Mouse (Mus musculus): Measurements from ENCODE around the gene Sbno2. TPM values are rescaled to one million over a fixed set of nuclear protein-coding genes. Genes with fewer than 3 reads are reported as not detected.

Gene Sbno2
- polyA plus RNA-seq, 1 experiment from 2014 or later: 14.8 TPM

GRCm38 (mm10) chr10:80116927-80117691, 11.7 kb upstream of the Sbno2 start:
- H3K9me3 ChIP-seq: no peaks in the 10 kb centered on the region
- peak overlapping the region; percentile 95 for H3K4me3 ChIP-seq (replicated peaks)
- peak overlapping the region; percentile 86 for H3K9ac ChIP-seq
- no peak for ATAC-seq (ENCODE audit: insufficient read depth, low FRiP score, low read depth)
- peaks cover 39% of the 10 kb centered on the region for H3K4me1 ChIP-seq
- H3K36me3 ChIP-seq: peaks cover 16% of the 10 kb centered on the region; the same call in 1 of the 2 replicates
- peak overlapping the region; percentile 95 for H3K4me2 ChIP-seq
- H3K27me3 ChIP-seq (replicated peaks): no peaks in the 10 kb centered on the region
- H3K27ac ChIP-seq: peak overlapping the region; percentile 87
- 2% methylated on average over 30 of the region's 30 CpGs for WGBS

- Histone ChIP-seq H3K27me3 (replicated peaks) (no peaks in the 10 kb centered on the region), H3K36me3 (peaks cover 10% of the 10 kb centered on the region; the same call in 1 of the 2 replicates), H3K27ac (peak overlapping the region; percentile 87), H3K4me2 (peak overlapping the region; percentile 95), H3K9me3 (no peaks in the 10 kb centered on the region), H3K4me3 (replicated peaks) (peak overlapping the region; percentile 95), H3K9ac (peak overlapping the region; percentile 86; the same call in 1 of the 2 replicates), H3K4me1 (peaks cover 39% of the 10 kb centered on the region)
- ATAC-seq (ENCODE audit: insufficient read depth, low FRiP score, low read depth): no peak
- WGBS: 0% methylated on average over 27 of the region's 27 CpGs
These were observed 11.2 kb upstream of the Sbno2 start for GRCm38 (mm10) chr10:80116563-80116926.

GRCm38 (mm10) chr10:80115944-80116335, 10.6 kb upstream of the Sbno2 start:
- H3K9me3 ChIP-seq: no peaks in the 10 kb centered on the region
- peak overlapping the region; percentile 86 for H3K9ac ChIP-seq
- peak overlapping the region; percentile 95 for H3K4me3 ChIP-seq (replicated peaks)
- peak overlapping the region; percentile 87 for H3K27ac ChIP-seq
- peaks cover 39% of the 10 kb centered on the region for H3K4me1 ChIP-seq
- H3K27me3 ChIP-seq (replicated peaks): no peaks in the 10 kb centered on the region
- peak overlapping the region; percentile 95 for H3K4me2 ChIP-seq
- H3K36me3 ChIP-seq: peaks cover 6% of the 10 kb centered on the region; the same call in 1 of the 2 replicates
- under 1% methylated on average over 63 of the region's 63 CpGs for WGBS
- ATAC-seq (ENCODE audit: insufficient read depth, low FRiP score, low read depth): no peak

- peak within 1 kb of the TSS; percentile 94 for H3K27ac ChIP-seq
- H3K27me3 ChIP-seq (replicated peaks): no peaks in the 10 kb centered on the region
- under 1% methylated on average over 70 of the region's 70 CpGs for WGBS
- H3K36me3 ChIP-seq: peaks cover 6% of the 10 kb centered on the region; the same call in 1 of the 2 replicates
- no peaks in the 10 kb centered on the region for H3K9me3 ChIP-seq
- peak within 1 kb of the TSS; percentile 86 for H3K9ac ChIP-seq
- H3K4me2 ChIP-seq: peak within 1 kb of the TSS; percentile 95
- peaks cover 39% of the 10 kb centered on the region for H3K4me1 ChIP-seq
- H3K4me3 ChIP-seq (replicated peaks): peak within 1 kb of the TSS; percentile 95
- ATAC-seq (ENCODE audit: insufficient read depth, low FRiP score, low read depth): peak; percentile 98
These were observed 10.0 kb upstream of the Sbno2 start, which contains the start of gene Stk11 for GRCm38 (mm10) chr10:80115290-80115943. Gene Stk11, plus strand, starts transcription at chr10:80115803.

GRCm38 (mm10) chr10:80114341-80115284, 9.2 kb upstream of the Sbno2 start:
- H3K4me1 ChIP-seq: peaks cover 32% of the 10 kb centered on the region
- H3K9me3 ChIP-seq: no peaks in the 10 kb centered on the region
- H3K27me3 ChIP-seq (replicated peaks): no peaks in the 10 kb centered on the region
- peaks cover 6% of the 10 kb centered on the region; the same call in 1 of the 2 replicates for H3K36me3 ChIP-seq
- H3K4me3 ChIP-seq (replicated peaks): peak overlapping the region; percentile 95
- H3K27ac ChIP-seq: peak overlapping the region; percentile 94
- 4% methylated on average over 27 of the region's 27 CpGs for WGBS
- peak overlapping the region; percentile 57; the same call in 1 of the 2 replicates for H3K9ac ChIP-seq
- peak; percentile 61 for ATAC-seq (ENCODE audit: insufficient read depth, low FRiP score, low read depth)
- peak overlapping the region; percentile 73 for H3K4me2 ChIP-seq

GRCm38 (mm10) chr10:80107678-80108077, 2.3 kb upstream of the Sbno2 start:
- WGBS: 53% methylated on average over 6 of the region's 6 CpGs
- H3K27me3 ChIP-seq (replicated peaks): no peaks in the 10 kb centered on the region
- no peak overlapping the region for H3K4me3 ChIP-seq (replicated peaks)
- no peaks in the 10 kb centered on the region for H3K36me3 ChIP-seq
- ATAC-seq (ENCODE audit: insufficient read depth, low FRiP score, low read depth): no peak
- H3K4me2 ChIP-seq: no peak overlapping the region
- peaks cover 10% of the 10 kb centered on the region; the same call in 1 of the 2 replicates for H3K4me1 ChIP-seq
- no peak overlapping the region for H3K27ac ChIP-seq
- no peak overlapping the region for H3K9ac ChIP-seq
- no peaks in the 10 kb centered on the region for H3K9me3 ChIP-seq

GRCm38 (mm10) chr10:80105926-80106325, 555 bp upstream of the Sbno2 start:
- WGBS: 60% methylated on average over 5 of the region's 5 CpGs
- peak overlapping the region; percentile 25 for H3K4me2 ChIP-seq
- no peak for ATAC-seq (ENCODE audit: insufficient read depth, low FRiP score, low read depth)
- H3K4me1 ChIP-seq: peaks cover 20% of the 10 kb centered on the region
- H3K4me3 ChIP-seq (replicated peaks): peak overlapping the region; percentile 9; the same call in 1 of the 2 replicates
- no peak overlapping the region for H3K9ac ChIP-seq
- no peaks in the 10 kb centered on the region for H3K36me3 ChIP-seq
- no peaks in the 10 kb centered on the region for H3K9me3 ChIP-seq
- H3K27ac ChIP-seq: peak overlapping the region; percentile 74
- no peaks in the 10 kb centered on the region for H3K27me3 ChIP-seq (replicated peaks)

GRCm38 (mm10) chr10:80104181-80104580, 1.2 kb downstream of the Sbno2 start:
- Histone ChIP-seq H3K36me3 (no peaks in the 10 kb centered on the region), H3K4me1 (peaks cover 32% of the 10 kb centered on the region), H3K4me2 (no peak overlapping the region), H3K4me3 (replicated peaks) (no peak overlapping the region), H3K9ac (no peak overlapping the region), H3K27me3 (replicated peaks) (no peaks in the 10 kb centered on the region), H3K27ac (no peak overlapping the region), H3K9me3 (no peaks in the 10 kb centered on the region)
- 81% methylated on average over 3 of the region's 3 CpGs for WGBS
- ATAC-seq (ENCODE audit: insufficient read depth, low FRiP score, low read depth): no peak

GRCm38 (mm10) chr10:80103032-80103431, 2.3 kb downstream of the Sbno2 start:
- H3K4me3 ChIP-seq (replicated peaks): peak overlapping the region; percentile 98; the same call in 1 of the 2 replicates
- no peaks in the 10 kb centered on the region for H3K36me3 ChIP-seq
- 0 out of 2 replicates have a peak overlapping the region, but pooled peaks have one; percentile 45 for H3K27ac ChIP-seq
- ATAC-seq (ENCODE audit: insufficient read depth, low FRiP score, low read depth): peak; percentile 18; the same call in 1 of the 2 replicates
- no peaks in the 10 kb centered on the region for H3K9me3 ChIP-seq
- H3K4me1 ChIP-seq: peaks cover 36% of the 10 kb centered on the region
- 0 out of 2 replicates have a peak overlapping the region, but pooled peaks have one; percentile 0 for H3K9ac ChIP-seq
- no peaks in the 10 kb centered on the region for H3K27me3 ChIP-seq (replicated peaks)
- 79% methylated on average over 2 of the region's 2 CpGs for WGBS
- peak overlapping the region; percentile 85; the same call in 1 of the 2 replicates for H3K4me2 ChIP-seq

GRCm38 (mm10) chr10:80102216-80102915, 3.0 kb downstream of the Sbno2 start:
- H3K4me2 ChIP-seq: peak overlapping the region; percentile 85
- H3K9me3 ChIP-seq: no peaks in the 10 kb centered on the region
- H3K27ac ChIP-seq: peak overlapping the region; percentile 68; the same call in 1 of the 2 replicates
- H3K36me3 ChIP-seq: no peaks in the 10 kb centered on the region
- no peaks in the 10 kb centered on the region for H3K27me3 ChIP-seq (replicated peaks)
- H3K4me3 ChIP-seq (replicated peaks): peak overlapping the region; percentile 98
- peaks cover 37% of the 10 kb centered on the region for H3K4me1 ChIP-seq
- H3K9ac ChIP-seq: peak overlapping the region; percentile 87
- ATAC-seq (ENCODE audit: insufficient read depth, low FRiP score, low read depth): peak; percentile 80
- WGBS: 1% methylated on average over 59 of the region's 59 CpGs

All from stomach, embryonic 15.5 days (tissue).